Mouse (Mus musculus): ENCODE data around the gene Hist2h3c2.
"Not testable (repeated sequence)": the region's sequence is repeated elsewhere in the genome, so short reads cannot be mapped to it uniquely, and the experiment has no call there.

Hist2h3c2 gene

DNA sequence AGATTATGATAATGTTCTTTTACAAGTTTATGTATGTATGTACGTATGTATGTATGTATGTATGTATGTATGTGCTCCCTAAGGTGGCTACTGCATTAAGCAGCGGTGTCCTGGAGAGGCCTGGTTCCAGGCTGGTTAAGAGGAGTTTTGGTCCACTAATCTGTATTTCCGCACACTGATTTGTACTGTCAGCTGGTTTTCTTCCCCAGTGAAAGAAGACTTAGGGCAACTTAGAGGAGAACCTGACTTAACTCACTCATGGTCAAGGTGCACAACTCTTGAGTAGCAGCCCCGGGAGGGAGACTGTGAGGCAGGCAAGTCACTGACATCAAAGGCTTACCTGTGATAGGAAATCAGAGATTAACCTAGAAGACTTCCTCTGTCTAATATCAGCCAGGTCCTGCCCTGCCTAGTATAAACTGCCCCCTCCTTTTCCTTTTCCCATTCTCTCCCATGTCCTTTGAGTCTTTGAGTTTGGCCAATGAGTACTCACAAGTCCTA lies 2.0 kb downstream of the Hist2h3c2 start:
- no peak for DNase-seq (ENCODE audit: inconsistent ontology term)

DNA sequence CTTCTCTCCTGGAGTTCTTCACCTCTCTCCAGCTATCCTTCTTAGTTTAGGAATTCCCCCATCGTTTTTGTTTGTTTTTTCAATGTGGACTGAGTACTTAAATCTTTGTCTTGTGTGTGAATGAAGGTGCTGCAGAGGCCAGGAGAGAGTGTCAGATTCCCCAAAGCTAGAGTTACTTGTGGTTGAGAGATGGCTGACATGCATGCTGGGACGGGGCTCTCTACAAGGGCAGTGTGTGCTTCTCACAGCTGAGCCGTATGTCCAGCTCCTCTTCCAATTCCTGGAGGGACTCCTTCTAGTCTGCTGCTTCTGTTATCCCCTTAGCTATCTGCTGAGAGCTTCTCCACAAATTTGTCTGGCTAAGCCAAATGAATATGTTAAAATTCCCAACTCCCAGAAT lies 3.1 kb downstream of the Hist2h3c2 start:
- DNase-seq (ENCODE audit: inconsistent ontology term): no peak

DNA sequence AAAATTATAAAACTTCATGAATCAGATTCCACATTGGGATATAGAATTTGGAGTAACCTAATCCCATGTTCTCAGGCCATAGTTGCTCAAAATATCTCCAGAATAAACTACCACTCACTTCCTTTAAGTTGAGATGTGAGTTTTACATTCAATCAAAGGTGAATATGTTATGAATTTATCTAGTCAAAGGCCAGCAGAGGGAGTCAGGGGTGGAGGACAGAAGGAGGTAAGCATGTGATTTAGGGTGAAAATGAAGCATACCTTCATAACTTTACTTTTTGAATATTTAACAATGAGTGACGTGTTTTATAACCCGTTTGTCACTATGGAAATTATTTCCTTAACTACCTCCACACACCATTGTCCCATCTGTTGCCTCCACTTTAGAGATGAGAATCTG lies 4.0 kb downstream of the Hist2h3c2 start:
- DNase-seq (ENCODE audit: inconsistent ontology term): no peak

DNA sequence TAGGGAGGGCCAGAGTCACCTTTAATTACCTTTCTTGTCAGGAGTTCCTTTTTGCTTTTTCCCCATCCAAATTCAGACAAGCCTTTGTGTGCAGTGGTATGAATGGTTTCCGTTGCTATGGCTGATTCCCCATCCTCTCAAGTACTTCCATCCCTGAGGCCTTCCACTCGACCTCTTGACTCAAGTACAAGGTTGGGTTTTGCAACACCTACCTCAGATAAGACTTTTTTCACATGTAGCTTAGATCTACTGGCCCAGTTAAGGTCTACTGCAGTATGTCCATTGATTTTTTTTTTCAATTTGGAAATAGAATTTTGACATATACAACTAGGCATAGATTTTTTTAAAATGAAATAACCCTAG lies 7.2 kb downstream of the Hist2h3c2 start:
- no peak for DNase-seq (ENCODE audit: inconsistent ontology term)

DNA sequence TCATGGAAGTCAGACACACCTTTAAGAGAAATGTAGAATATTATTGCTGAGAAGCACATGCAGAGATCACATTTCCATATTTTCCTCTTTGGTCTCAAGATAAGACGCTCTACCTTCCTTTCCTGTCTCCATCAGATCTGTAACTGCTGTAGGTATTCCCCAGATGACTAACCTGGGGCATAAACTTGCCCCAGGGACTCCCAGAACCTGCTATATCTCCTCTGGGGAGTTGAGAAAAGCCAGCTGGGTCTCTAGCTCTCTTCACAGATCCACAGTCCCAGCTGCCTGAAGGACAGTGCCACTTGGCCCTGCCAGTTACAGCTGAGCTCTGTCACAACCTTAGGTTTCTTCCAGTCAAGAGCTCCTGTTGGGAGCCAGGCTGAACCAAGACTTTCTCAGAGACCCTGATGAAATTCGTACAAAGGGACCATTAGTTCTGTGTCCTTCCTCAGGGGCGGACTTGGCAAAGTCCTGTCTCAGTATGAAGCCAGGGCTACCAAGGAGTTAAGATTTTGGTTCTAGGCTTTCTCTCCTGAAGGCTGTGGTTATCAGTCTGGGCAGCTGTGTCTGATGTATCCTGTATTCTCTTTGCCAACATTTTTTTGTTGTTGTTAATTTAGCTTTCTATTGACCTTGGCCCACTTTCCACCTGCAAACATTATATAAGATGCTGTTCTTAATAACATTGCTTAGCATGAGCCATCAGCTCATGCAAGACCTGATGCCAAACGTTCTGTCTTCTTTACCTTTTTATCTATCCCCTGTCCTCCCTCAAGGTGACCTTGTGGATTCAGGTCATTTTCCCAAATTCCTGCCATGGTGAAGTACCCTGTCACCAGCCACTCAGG lies 7.8 kb downstream of the Hist2h3c2 start:
- no peak for DNase-seq (ENCODE audit: inconsistent ontology term)

DNA sequence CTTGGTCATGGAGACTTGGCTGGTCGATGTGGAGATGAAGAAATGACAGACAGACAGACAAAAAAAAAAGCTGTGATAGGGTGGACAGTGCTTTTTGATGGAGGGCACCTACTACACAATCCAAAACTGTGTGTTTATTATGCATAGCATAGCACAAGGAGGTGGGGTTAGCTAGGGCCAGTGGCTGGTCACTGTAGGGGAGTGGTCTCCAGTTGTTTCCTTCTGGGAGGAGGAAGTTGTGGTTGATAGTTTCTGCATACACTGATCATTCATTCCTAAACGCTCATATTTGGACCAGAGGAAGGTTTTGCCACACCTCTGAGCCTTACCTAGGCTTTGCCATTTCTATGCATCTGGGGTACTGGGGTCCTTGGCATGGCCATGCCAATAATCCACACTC lies 8.5 kb downstream of the Hist2h3c2 start:
- DNase-seq (ENCODE audit: inconsistent ontology term): no peak

DNA sequence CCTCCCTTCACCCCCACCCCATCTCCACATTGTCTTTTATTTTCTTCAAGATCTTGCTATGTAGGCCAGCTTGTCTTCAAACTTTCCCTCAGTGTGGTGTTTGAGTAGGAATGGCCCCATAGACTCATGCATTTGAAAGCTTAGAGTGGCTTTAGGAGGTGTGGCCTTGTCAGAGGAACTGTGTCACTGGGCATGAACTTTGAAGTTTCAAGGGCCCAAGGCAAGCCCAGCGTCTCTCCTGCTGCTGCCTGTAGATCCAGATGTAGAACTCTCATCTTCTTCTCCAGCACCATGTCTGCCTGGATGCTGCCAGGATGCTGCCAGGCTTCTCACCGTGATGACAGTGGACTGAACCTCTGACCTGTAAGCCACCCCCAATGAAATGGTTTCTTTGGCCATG lies 10.1 kb downstream of the Hist2h3c2 start:
- no peak for DNase-seq (ENCODE audit: inconsistent ontology term)

DNA sequence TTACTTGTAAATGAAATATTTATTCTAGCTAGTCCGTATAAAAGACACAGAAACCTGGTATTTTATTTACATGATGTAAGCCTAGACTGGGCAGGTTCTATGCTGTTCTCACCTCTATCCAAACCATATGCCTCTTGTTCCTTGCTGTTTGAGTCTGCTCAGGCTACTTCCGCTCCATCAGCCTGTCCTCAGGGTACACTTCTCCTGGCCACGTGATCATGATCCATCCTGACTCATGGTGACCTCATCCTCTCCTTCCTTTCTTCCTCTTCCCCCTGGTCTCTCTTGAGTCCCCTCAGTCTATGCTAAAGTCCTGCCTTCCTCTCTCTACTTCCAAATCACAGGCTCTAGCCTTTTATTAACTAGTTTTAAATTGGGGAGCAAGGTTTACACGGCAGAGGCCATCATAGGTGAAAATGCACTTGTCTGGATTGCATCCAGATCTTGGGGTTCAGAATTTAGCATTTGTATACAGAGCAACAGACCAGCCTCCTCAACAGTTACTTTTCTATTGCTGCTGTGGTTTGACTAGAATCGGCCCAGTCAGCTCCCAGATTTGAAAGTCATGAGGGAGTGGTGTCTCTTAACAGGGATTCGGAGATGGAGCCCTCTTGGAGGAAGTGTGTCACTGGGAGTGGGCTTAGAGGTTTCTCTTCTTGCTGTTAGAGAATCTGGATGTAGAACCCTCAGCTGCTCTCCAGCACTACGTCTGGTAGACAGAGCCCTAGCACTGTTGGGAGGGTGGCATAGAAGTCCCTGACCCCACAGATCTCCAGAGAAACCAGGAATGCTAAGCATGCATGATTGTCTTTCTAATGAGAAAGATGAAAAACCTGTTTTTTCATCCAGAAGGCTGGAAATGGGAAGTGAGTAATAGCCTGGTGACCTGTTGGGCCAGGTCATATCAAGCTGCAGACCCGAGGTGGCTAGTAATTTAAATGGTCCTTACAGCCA lies 12.0 kb downstream of the Hist2h3c2 start:
- peak; percentile 77 for DNase-seq (ENCODE audit: inconsistent ontology term)

DNA sequence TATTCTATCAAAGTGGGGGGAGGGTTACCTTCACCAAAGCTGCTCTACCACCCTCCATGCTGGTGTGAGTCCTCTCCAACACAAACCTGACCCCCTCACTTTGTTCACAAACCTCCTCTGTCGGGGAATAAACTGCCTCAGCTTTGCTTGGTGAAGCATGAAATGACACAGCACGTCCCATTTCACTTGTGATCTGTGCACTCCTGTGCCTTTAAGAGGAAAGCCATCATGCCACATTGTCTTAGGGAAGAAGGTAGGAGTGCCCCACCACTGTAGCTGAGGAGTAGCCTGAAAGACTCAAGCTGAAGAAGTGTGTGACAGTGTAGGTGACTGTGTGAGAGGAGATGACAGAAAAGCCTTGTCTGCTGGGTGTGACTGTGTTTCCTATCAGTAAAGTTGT lies 13.5 kb downstream of the Hist2h3c2 start:
- DNase-seq (ENCODE audit: inconsistent ontology term): no peak

DNA sequence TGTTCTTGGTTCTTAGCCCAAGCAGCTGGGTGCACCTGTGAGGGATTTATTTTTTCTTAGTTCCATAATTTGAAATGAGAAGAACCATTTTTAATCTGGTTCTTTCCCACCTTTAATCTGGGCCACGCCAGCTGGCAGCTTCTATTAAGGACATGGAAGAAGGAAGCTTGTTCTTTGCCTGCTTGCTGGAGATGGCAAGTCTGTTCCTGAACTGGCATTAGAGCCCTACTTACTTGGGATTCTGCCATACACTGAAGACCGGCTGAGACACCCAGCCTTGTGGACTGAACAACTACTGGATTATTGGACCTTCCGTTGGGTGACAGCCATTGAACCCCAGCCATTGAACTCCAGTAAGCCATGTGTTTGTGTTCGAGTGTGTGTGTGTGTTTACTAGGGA lies 16.2 kb downstream of the Hist2h3c2 start:
- no peak for DNase-seq (ENCODE audit: inconsistent ontology term)

DNA sequence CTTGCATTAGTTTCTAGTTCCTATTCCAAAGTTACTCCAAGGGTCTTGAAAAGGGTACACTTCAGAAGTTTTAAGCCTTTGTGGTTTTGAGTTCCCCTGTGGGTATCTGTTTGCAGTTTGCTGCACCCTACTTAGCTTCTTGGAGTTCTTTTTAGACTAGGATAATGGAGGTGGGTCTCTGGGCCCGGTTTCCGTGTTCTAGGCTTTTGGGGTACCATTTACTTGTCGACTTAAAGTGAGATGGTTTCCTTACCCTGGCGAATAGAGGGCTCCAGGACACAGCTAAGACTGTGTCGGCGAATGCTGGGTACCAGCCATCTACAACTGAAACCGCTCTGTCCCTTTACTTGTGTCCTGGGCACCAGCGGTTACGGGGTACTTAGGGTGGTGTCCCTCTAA lies 17.3 kb downstream of the Hist2h3c2 start:
- DNase-seq (ENCODE audit: inconsistent ontology term): no peak

DNA sequence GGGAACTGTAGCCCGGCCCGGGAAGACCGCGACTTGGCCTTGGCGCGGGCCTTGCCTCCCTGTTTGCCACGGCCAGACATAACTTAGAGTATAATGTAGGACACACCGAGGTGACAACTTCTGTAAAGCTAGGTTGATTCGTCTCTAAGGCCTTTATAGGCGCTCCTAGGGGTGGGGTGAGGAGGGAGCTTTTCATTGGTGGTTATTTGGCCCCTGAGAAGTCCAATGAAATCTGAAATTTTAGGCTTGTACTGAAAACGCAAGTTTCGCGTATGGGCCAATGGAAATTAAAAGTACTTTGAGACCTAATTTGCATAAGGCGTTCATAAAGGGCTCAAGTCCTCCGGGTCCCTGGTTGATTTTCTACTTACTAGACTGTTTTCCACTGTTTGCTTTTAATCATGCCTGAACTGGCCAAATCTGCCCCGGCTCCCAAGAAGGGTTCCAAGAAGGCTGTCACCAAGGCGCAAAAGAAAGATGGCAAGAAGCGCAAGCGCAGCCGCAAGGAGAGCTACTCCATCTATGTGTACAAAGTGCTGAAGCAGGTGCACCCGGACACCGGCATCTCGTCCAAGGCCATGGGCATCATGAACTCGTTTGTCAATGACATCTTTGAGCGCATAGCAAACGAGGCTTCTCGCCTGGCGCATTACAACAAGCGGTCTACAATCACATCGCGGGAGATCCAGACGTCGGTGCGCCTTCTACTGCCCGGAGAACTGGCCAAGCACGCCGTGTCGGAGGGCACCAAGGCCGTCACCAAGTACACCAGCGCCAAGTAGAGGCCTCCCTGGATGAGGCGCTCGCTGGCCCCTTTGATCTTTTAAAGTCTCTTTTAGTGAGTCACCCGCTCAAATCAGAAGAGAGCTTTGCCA lies 17.9 kb downstream of the Hist2h3c2 start, which contains the start of the genes Hist2h2ac and Hist2h2be:
Hist2h2ac (minus strand) TSS at position 116 of the 875 bp plus-strand sequence.
Hist2h2be (plus strand) TSS at position 355 of the 875 bp plus-strand sequence.
- peak; percentile 98 for DNase-seq (ENCODE audit: inconsistent ontology term)

DNA sequence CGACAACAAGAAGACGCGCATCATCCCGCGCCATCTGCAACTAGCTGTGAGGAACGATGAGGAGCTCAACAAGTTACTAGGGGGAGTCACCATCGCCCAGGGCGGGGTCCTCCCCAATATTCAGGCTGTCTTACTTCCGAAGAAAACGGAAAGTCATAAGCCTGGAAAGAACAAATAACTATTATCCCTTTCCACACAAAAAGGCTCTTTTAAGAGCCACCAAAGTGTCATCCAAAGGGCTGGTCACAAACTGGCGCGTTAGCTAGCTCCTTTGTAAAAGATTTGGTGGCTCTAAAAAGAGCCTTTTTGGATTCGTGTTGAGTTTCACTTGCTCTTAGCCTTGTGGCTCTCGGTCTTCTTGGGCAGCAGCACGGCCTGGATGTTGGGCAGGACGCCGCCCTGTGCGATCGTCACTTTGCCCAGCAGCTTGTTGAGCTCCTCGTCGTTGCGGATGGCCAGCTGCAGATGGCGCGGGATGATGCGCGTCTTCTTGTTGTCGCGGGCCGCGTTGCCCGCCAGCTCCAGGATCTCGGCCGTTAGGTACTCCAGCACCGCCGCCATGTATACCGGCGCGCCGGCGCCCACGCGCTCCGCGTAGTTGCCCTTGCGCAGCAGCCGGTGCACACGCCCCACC lies 18.7 kb downstream of the Hist2h3c2 start:
- peak; percentile 48 for DNase-seq (ENCODE audit: inconsistent ontology term)

DNA sequence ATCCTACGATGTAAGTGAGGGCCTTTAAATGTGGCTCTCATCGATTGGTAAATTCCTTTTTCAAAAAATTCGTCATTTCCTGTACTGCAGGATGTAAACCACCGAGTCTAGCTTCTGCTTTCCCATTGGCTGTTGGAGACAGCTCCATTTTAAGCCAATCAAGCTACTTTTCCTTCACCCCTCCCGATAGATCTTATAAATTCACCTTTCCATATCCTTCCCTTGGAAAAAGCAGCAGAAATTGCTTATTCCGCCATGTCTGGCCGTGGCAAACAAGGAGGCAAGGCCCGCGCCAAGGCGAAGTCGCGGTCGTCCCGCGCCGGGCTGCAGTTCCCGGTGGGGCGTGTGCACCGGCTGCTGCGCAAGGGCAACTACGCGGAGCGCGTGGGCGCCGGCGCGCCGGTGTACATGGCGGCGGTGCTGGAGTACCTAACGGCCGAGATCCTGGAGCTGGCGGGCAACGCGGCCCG lies 19.2 kb downstream of the Hist2h3c2 start, which contains the start of the genes Bola1 and Hist2h2ab:
Bola1 (minus strand) TSS at position 49 of the 470 bp plus-strand sequence.
Hist2h2ab (plus strand) TSS at position 205 of the 470 bp plus-strand sequence.
- peak; percentile 87 for DNase-seq (ENCODE audit: inconsistent ontology term)

DNA sequence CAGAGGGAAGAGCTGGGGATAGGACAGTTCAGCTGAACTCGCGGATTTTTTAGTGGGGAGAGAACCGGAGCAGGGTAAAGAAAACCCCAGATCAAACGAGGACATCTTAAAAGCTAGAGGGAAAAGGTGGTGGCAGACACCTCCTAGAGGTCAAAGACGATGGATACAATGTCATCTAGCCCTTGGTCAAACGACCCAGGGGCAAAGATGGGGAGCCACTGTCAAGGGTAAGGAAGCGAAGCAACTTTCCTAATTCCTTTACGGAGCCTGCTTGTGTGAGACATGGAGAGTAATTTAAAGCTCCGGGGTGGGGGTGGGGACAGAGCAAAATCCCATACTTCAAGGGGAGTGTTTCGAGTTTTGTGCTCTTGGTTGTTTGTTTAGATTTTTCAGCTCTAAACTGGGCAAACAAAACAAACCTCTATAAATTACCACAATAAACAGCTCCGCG lies 19.7 kb downstream of the Hist2h3c2 start:
- DNase-seq (ENCODE audit: inconsistent ontology term): no peak

DNA sequence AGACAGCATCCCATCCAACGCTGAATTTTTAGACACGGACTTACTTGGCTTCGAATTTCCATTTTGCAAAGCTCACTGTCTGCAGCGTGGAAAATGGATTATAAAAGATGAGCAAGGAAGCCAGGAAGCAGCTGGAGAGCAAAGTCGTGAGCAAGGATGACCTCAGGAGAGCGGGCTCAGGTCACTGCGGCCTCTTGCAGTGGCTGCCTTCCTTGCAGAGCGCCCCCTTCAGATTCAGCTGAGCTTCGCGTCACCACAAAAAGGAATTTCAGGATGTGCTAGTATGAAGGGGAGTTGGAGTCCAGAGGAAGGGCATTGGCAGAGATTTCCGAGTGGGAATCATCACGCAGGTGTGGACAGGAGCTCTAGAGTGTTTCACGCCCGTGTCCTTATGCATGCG lies 29.7 kb downstream of the Hist2h3c2 start:
- no peak for DNase-seq (ENCODE audit: inconsistent ontology term)

DNA sequence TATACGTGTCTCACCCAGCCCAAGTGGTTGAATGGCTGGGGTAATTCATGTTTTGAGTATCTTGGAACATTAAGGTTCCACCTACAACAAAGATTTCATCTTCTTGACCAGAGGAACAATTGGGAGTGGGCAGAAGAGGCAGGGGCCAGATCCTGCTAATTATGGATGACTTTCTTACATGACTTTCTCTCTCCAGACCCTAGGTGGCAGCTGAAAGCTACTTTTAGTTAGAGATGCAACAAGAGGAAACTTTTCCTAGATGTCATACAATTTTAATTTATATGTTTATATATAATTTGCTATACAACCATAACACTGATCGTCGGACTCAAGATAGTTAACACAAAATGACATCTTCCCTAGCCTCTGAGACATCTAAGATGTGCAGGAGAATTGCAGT lies 31.1 kb downstream of the Hist2h3c2 start:
- DNase-seq (ENCODE audit: inconsistent ontology term): no peak

DNA sequence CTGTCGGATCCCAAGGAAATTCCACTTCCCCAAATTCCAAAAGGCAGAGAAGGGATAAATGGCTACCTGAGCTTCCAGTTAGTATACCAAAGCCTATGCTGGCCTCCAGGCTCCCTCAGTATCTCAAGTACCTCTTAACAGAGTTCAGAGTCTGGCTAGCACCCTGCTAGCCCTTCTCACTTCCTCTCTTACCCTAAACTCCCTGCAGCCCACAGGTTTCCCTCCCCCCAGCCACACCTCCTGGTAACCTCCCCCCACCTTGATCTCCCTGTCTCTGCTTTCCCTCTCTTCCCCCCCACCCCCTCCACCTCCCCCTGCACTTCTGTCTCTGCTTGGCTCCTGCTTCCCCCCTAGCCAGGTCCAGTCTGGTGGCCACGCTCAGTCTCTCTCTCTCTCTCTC lies 39.2 kb downstream of the Hist2h3c2 start:
- no peak for DNase-seq (ENCODE audit: inconsistent ontology term)

DNA sequence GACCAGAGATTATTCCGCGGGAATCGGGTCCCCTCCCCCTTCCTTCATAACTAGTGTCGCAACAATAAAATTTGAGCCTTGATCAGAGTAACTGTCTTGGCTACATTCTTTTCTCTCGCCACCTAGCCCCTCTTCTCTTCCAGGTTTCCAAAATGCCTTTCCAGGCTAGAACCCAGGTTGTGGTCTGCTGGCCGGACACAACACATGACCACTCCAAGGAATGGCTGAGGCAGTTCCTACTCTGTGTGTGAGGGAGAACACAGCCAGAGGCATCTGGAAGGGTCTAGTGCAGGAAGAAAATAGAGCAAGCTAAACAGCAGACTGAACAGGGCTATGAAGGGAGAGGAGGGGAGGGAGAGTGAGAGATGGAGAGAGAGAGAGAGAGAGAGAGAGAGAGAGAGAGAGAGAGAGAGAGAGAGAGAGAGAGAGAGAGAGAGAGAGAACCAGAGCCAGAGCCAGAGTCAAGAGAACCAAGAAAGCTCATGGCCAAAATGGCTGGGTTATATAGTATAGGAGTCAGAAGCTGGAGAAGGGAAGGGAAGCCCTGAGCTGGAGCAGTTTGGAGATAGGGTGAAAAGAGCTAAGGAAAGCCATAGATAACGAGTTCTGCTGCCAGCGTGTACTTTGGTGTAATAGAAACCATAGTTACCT lies 40.2 kb downstream of the Hist2h3c2 start:
- not testable (repeated sequence) for DNase-seq (ENCODE audit: inconsistent ontology term)

DNA sequence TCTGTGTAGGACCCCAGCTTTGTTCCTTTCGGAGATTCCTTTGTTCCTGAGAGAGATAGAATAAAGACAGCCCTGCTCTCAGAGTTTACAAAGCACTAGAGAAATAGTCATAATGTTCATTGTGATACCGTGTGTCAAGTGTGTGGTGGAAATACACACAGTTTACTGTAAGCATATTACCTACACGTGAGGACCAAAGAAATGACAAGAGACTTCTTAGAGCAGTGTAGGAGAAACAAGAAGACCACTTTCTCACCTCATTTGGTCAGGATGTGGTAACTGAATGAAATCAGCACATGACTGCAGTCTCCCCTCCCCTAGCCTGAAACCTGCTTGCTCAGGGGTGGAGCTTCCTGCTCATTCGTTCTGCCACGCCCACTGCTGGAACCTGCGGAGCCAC lies 40.7 kb downstream of the Hist2h3c2 start:
- DNase-seq (ENCODE audit: inconsistent ontology term): no peak

All from Muller cell, postnatal 12 days (primary cell).